Mouse (Mus musculus): ENCODE data around the gene Slc38a8. TPM values are rescaled to one million over a fixed set of nuclear protein-coding genes. Genes with fewer than 3 reads are reported as not detected.

Slc38a8 gene
- polyA plus RNA-seq, 1 experiment from 2014 or later, result not detected

DNA sequence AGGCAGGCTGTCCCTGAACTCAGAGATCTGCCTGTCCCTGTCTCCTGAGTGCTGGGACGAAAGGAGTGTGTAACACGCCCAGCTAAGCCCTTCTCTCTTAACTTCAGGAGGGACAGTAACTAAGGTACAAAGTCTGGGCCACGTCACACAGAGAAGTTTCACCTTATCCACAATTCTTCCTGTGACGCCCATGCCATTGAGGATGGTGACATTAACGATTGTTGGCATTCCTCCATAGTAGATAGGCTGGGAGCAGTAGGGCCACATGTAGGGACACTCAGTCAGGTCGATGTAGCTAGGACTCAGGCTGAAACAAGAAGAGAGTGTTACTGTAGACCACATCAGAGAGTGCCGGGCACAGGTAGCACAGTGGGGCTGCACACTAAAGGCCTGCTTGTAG, 27.3 kb upstream of the Slc38a8 start:
- 96% methylated on average over 7 of the region's 7 CpGs for WGBS

DNA sequence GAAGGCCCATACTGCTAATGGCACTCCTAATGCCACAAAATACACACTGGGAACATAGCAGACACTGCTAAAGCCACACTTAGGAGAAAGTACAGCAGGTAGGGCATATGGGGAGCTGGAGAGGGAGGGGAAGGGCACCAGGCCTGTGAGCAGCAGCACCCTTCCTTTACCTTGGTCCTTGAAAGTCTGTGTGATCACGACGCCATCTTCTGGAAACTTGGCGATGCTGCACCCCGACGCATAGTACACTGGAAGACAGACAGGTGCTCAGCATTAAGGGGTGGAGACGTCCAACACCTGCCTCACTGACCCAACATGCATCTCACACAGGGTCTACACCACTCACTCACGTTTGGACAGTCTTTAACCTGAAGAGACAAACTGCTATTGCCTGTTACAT, 18.6 kb upstream of the Slc38a8 start:
- 72% methylated on average over 7 of the region's 7 CpGs for WGBS
- peak; percentile 53 for DNase-seq
- H3K36me3 ChIP-seq (ENCODE audit: control insufficient read depth, insufficient read depth, low read length), result peaks cover 93% of the 10 kb centered on the region

More for the DNA sequence above, 27.3 kb upstream of the Slc38a8 start:
- DNase-seq (no peak), ATAC-seq (ENCODE audit: low FRiP score, low TSS enrichment) (no peak)
- H3K27me3 ChIP-seq (ENCODE audit: control insufficient read depth, insufficient read depth, low read length), result no peaks in the 10 kb centered on the region
- H3K36me3 ChIP-seq (ENCODE audit: control insufficient read depth, insufficient read depth, low read length), result peaks cover 81% of the 10 kb centered on the region
- no peaks in the 10 kb centered on the region for H3K4me1 ChIP-seq (ENCODE audit: control insufficient read depth, insufficient read depth, low read length)
- no peak overlapping the region for H3K9ac ChIP-seq (replicated peaks; ENCODE audit: low read length)
- no peak overlapping the region for H3K4me3 ChIP-seq (replicated peaks; ENCODE audit: low read depth, low read length)
- no peak overlapping the region for H3K4me2 ChIP-seq (ENCODE audit: low read length)
- no peak overlapping the region for H3K27ac ChIP-seq (replicated peaks; ENCODE audit: low read depth, low read length)
- no peaks in the 10 kb centered on the region for H3K9me3 ChIP-seq (ENCODE audit: control insufficient read depth, low read length)

DNA sequence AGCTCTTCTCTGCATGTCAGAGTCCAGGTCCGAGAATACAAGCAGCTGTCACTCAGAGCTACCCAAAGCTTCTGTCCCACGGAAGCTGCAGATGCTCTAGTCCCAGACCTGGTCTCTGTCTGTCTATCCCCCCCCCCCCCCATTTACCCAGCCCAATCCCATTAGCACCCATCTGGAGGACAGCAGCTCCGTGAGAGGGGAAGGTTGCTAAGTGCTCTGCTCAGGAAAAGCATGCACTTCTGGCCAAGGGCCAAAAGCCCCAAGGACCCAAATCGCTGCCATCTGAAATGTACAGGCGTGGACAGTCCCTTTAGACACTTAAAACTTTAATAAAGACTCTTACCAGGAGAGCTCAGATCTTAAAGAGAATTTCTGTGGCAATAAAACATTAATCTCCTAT, 15.2 kb upstream of the Slc38a8 start:
- no peaks in the 10 kb centered on the region for H3K27me3 ChIP-seq (ENCODE audit: control insufficient read depth, insufficient read depth, low read length)
- H3K4me2 ChIP-seq (ENCODE audit: low read length), result no peak overlapping the region
- no peak overlapping the region for H3K4me3 ChIP-seq (replicated peaks; ENCODE audit: low read depth, low read length)
- H3K27ac ChIP-seq (replicated peaks; ENCODE audit: low read depth, low read length), result no peak overlapping the region
- H3K4me1 ChIP-seq (ENCODE audit: control insufficient read depth, insufficient read depth, low read length), result no peaks in the 10 kb centered on the region
- H3K36me3 ChIP-seq (ENCODE audit: control insufficient read depth, insufficient read depth, low read length), result peaks cover 97% of the 10 kb centered on the region
- H3K9me3 ChIP-seq (ENCODE audit: control insufficient read depth, low read length), result no peaks in the 10 kb centered on the region
- ATAC-seq (ENCODE audit: low FRiP score, low TSS enrichment) (no peak), DNase-seq (peak; percentile 59)
- 41% methylated on average over 5 of the region's 5 CpGs for WGBS
- H3K9ac ChIP-seq (replicated peaks; ENCODE audit: low read length), result no peak overlapping the region

More for the DNA sequence above, 18.6 kb upstream of the Slc38a8 start:
- Histone ChIP-seq H3K4me2 (ENCODE audit: low read length) (no peak overlapping the region), H3K27me3 (ENCODE audit: control insufficient read depth, insufficient read depth, low read length) (no peaks in the 10 kb centered on the region), H3K27ac (replicated peaks; ENCODE audit: low read depth, low read length) (no peak overlapping the region), H3K9me3 (ENCODE audit: control insufficient read depth, low read length) (no peaks in the 10 kb centered on the region), H3K9ac (replicated peaks; ENCODE audit: low read length) (no peak overlapping the region), H3K4me3 (replicated peaks; ENCODE audit: low read depth, low read length) (no peak overlapping the region), H3K4me1 (ENCODE audit: control insufficient read depth, insufficient read depth, low read length) (no peaks in the 10 kb centered on the region)
- no peak for ATAC-seq (ENCODE audit: low FRiP score, low TSS enrichment)

DNA sequence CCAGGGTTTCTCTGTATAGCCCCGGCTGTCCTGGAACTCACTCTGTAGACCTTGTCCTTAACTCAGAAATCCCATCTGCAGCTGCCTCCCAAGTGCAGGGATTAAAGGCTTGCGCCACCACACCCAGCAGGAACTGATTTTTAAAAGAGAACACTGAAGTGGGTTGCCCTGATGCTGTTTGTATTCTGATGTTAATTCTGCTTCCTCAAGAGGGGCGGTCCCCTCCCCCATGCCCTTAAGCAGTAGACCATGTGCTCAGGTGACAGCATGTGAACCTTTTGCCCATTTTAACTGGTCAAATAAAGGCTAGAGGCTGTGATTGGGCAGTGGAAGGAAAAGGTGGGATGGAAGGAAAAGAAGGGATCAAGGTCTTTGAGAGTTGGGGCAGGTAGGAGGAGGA, 14.3 kb upstream of the Slc38a8 start:
- Histone ChIP-seq H3K36me3 (ENCODE audit: control insufficient read depth, insufficient read depth, low read length) (peaks cover 93% of the 10 kb centered on the region), H3K9ac (replicated peaks; ENCODE audit: low read length) (no peak overlapping the region), H3K4me2 (ENCODE audit: low read length) (no peak overlapping the region), H3K27me3 (ENCODE audit: control insufficient read depth, insufficient read depth, low read length) (no peaks in the 10 kb centered on the region), H3K27ac (replicated peaks; ENCODE audit: low read depth, low read length) (no peak overlapping the region), H3K4me3 (replicated peaks; ENCODE audit: low read depth, low read length) (no peak overlapping the region), H3K4me1 (ENCODE audit: control insufficient read depth, insufficient read depth, low read length) (no peaks in the 10 kb centered on the region), H3K9me3 (ENCODE audit: control insufficient read depth, low read length) (no peaks in the 10 kb centered on the region)
- DNase-seq (no peak), ATAC-seq (ENCODE audit: low FRiP score, low TSS enrichment) (no peak)
- WGBS, result 41% methylated on average over 3 of the region's 3 CpGs

DNA sequence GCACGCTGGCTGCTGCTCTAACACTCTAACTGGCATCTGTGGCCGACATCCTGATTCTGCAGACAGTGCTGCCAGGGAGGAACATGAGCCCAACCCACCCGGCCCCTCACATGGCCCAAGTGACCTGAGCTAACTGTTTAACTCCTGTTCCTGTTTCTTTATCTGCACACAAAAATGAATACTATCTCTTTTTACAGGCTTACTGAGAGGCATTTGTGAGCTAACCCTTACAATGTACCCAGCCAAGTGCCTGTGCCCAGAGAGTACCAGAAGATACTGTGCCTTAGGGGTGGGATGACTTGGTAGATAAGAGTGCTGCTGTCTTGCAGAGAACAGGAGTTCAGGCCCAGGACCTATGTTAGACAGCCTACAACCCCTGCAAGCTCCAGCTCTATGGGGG, 13.4 kb upstream of the Slc38a8 start:
- no peak overlapping the region for H3K4me3 ChIP-seq (replicated peaks; ENCODE audit: low read depth, low read length)
- no peaks in the 10 kb centered on the region for H3K27me3 ChIP-seq (ENCODE audit: control insufficient read depth, insufficient read depth, low read length)
- no peaks in the 10 kb centered on the region for H3K9me3 ChIP-seq (ENCODE audit: control insufficient read depth, low read length)
- H3K36me3 ChIP-seq (ENCODE audit: control insufficient read depth, insufficient read depth, low read length), result peaks cover 93% of the 10 kb centered on the region
- DNase-seq (no peak), ATAC-seq (ENCODE audit: low FRiP score, low TSS enrichment) (no peak)
- 0 out of 2 replicates have a peak overlapping the region, but pooled peaks have one; percentile 5 for H3K27ac ChIP-seq (replicated peaks; ENCODE audit: low read depth, low read length)
- H3K4me1 ChIP-seq (ENCODE audit: control insufficient read depth, insufficient read depth, low read length), result no peaks in the 10 kb centered on the region
- H3K9ac ChIP-seq (replicated peaks; ENCODE audit: low read length), result no peak overlapping the region
- 93% methylated on average over 3 of the region's 3 CpGs for WGBS
- H3K4me2 ChIP-seq (ENCODE audit: low read length), result no peak overlapping the region

DNA sequence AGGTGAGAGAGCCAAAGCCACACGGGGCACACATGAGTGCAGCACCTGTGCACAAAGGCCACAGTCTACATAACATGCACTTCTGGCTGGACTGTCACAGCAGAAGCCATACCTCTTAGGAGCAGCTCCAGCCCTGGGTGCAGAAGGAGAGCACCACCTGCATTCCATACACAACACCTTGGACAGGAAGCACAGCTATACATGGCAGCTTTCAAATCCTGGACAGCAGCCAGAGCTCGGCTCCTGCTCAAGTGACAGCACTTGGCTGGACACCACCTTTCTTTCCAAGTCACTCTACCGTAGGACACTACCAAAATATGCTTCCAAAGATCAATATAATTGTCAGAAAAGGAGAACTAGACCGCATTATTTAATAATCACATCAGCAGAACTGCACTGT, 11.9 kb upstream of the Slc38a8 start:
- H3K36me3 ChIP-seq (ENCODE audit: control insufficient read depth, insufficient read depth, low read length), result peaks cover 93% of the 10 kb centered on the region

DNA sequence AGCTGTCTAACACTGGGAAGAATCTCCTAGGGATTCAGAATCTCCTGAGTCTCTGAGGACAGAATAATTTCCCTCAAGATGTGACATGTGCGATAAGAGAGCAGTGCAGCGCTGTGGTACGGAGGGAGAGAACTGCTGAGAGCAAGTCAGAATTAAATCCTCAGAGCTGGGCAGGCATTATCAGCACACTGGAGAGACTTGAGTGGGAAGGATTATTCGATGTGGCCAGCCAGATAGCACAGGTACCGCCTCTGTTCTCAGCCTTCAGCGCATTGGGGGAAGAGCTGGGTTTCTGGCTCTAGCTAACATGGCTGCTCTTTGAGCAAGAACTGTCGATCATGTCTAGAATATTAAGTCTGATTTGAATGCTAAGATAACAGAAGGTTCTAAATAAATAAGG, 10.2 kb upstream of the Slc38a8 start:
- 83% methylated on average over 7 of the region's 7 CpGs for WGBS
- Histone ChIP-seq H3K9ac (replicated peaks; ENCODE audit: low read length) (no peak overlapping the region), H3K36me3 (ENCODE audit: control insufficient read depth, insufficient read depth, low read length) (peaks cover 88% of the 10 kb centered on the region), H3K27me3 (ENCODE audit: control insufficient read depth, insufficient read depth, low read length) (no peaks in the 10 kb centered on the region), H3K4me2 (ENCODE audit: low read length) (no peak overlapping the region), H3K27ac (replicated peaks; ENCODE audit: low read depth, low read length) (peak overlapping the region; percentile 58), H3K9me3 (ENCODE audit: control insufficient read depth, low read length) (no peaks in the 10 kb centered on the region), H3K4me3 (replicated peaks; ENCODE audit: low read depth, low read length) (no peak overlapping the region), H3K4me1 (ENCODE audit: control insufficient read depth, insufficient read depth, low read length) (no peaks in the 10 kb centered on the region)
- no peak for ATAC-seq (ENCODE audit: low FRiP score, low TSS enrichment)
- peak; percentile 44 for DNase-seq

More for the DNA sequence above, 11.9 kb upstream of the Slc38a8 start:
- no peaks in the 10 kb centered on the region for H3K27me3 ChIP-seq (ENCODE audit: control insufficient read depth, insufficient read depth, low read length)
- H3K9ac ChIP-seq (replicated peaks; ENCODE audit: low read length), result no peak overlapping the region
- no peaks in the 10 kb centered on the region for H3K4me1 ChIP-seq (ENCODE audit: control insufficient read depth, insufficient read depth, low read length)
- ATAC-seq (ENCODE audit: low FRiP score, low TSS enrichment), result no peak
- H3K9me3 ChIP-seq (ENCODE audit: control insufficient read depth, low read length), result no peaks in the 10 kb centered on the region
- WGBS, result 96% methylated on average over 4 of the region's 4 CpGs
- DNase-seq, result no peak
- H3K27ac ChIP-seq (replicated peaks; ENCODE audit: low read depth, low read length), result no peak overlapping the region
- no peak overlapping the region for H3K4me2 ChIP-seq (ENCODE audit: low read length)
- H3K4me3 ChIP-seq (replicated peaks; ENCODE audit: low read depth, low read length), result no peak overlapping the region

DNA sequence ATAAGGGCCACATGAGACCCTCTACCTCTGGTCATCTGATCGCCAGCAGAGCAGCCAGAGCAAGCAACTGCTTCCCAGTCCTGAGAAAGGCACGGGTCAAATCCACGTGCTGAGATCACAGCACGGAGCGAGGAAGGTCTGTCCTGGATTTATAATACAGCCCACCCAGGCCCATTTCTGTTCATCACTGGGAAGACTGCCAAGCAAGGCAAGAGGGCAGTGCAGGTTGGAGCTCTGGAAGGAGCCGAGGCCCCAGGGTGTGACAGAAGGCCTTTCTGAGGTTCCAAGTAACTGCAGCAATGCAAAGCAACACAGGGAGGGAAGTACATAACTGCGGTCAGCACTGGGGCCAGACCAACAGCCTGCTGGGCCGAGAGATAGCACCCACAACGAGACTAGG, 9.0 kb upstream of the Slc38a8 start:
- Histone ChIP-seq H3K4me3 (replicated peaks; ENCODE audit: low read depth, low read length) (no peak overlapping the region), H3K9ac (replicated peaks; ENCODE audit: low read length) (no peak overlapping the region), H3K27me3 (ENCODE audit: control insufficient read depth, insufficient read depth, low read length) (no peaks in the 10 kb centered on the region), H3K27ac (replicated peaks; ENCODE audit: low read depth, low read length) (no peak overlapping the region), H3K9me3 (ENCODE audit: control insufficient read depth, low read length) (no peaks in the 10 kb centered on the region), H3K36me3 (ENCODE audit: control insufficient read depth, insufficient read depth, low read length) (peaks cover 90% of the 10 kb centered on the region), H3K4me2 (ENCODE audit: low read length) (no peak overlapping the region), H3K4me1 (ENCODE audit: control insufficient read depth, insufficient read depth, low read length) (peaks cover 3% of the 10 kb centered on the region; the same call in 1 of the 2 replicates)
- 88% methylated on average over 9 of the region's 9 CpGs for WGBS
- ATAC-seq (ENCODE audit: low FRiP score, low TSS enrichment), result no peak
- no peak for DNase-seq

DNA sequence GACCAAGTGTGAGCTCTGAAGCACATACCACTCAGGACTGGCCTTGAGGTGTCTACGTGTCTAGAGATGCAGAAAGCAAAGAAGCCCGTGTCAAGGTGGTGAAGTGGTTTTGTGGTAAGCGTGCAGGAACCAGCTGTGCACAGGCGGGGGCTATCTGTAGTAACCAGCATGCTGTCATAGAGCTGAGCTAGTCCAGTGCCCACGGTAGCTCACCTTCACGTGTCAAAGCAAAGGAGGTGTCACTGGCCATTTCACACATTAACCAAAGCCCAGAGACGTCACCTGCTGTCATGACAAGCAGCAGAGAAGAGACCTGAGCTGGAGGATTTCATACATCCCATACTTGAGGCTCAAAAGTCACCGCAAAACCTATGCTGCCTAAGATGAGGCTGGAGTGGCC, 4.6 kb upstream of the Slc38a8 start:
- no peaks in the 10 kb centered on the region for H3K27me3 ChIP-seq (ENCODE audit: control insufficient read depth, insufficient read depth, low read length)
- ATAC-seq (ENCODE audit: low FRiP score, low TSS enrichment) (no peak), DNase-seq (no peak)
- no peak overlapping the region; the same call in 1 of the 2 replicates for H3K27ac ChIP-seq (replicated peaks; ENCODE audit: low read depth, low read length)
- no peak overlapping the region for H3K9ac ChIP-seq (replicated peaks; ENCODE audit: low read length)
- no peak overlapping the region for H3K4me2 ChIP-seq (ENCODE audit: low read length)
- H3K4me1 ChIP-seq (ENCODE audit: control insufficient read depth, insufficient read depth, low read length), result peaks cover 10% of the 10 kb centered on the region; the same call in 1 of the 2 replicates
- peaks cover 48% of the 10 kb centered on the region for H3K36me3 ChIP-seq (ENCODE audit: control insufficient read depth, insufficient read depth, low read length)
- no peak overlapping the region for H3K4me3 ChIP-seq (replicated peaks; ENCODE audit: low read depth, low read length)
- 82% methylated on average over 8 of the region's 8 CpGs for WGBS
- no peaks in the 10 kb centered on the region for H3K9me3 ChIP-seq (ENCODE audit: control insufficient read depth, low read length)
